Mouse (Mus musculus) olfactory bulb, adult 2 months (tissue): ENCODE results near the gene Gsk3b.

Source experiments
- CTCF ChIP-seq: fragments of 200-500 bp; IDR thresholded peaks from 2 replicates; pipeline ENCODE4 v1.5.1; 2012; ENCODE audit warnings: low read depth, mild to moderate bottlenecking, low read length, moderate library complexity; ENCODE audit not compliant: insufficient read depth
- POLR2A ChIP-seq: fragments of 200-500 bp; IDR thresholded peaks from 2 replicates; pipeline ENCODE4 v1.6.1; 2012; ENCODE audit warnings: mild to moderate bottlenecking, low read depth, low read length, moderate library complexity; ENCODE audit not compliant: insufficient read depth

GRCm38 (mm10) chr16:38131041-38131440, 42.2 kb downstream of the Gsk3b start:
- TF ChIP-seq CTCF = no peak
- no peak for TF ChIP-seq POLR2A
